Mouse (Mus musculus) heart, postnatal 25 days (tissue): ENCODE measurements around the gene Ago4. TPM values are rescaled to one million over a fixed set of nuclear protein-coding genes. Genes with fewer than 3 reads are reported as not detected.
A peak's percentile ranks its signal among the peaks of the same experiment; 100 is the strongest.

ENCODE experiments used
- DNase-seq: peaks from one replicate; pipeline ENCODE4 v3.0.0; 2022; ENCODE audit warnings: low spot score
- intact Hi-C: fragments of 180-260 bp; cut with DNase I; formaldehyde crosslinking; loops from one replicate; pipeline ENCODE4 v1.15.1; 2025
- total RNA-seq, 2 experiments: library from RNA; stranded (reverse); gene quantifications; 2 replicates each; pipeline ENCODE4 v1.2.3; 2021

Gene Ago4
- total RNA-seq, 2 experiments from 2014 or later = 7.5 to 7.9 TPM

- no peak for DNase-seq
- intact Hi-C loops = no loop called here
Observed at GRCm38 (mm10) chr4:126482951-126483350, 50.3 kb downstream of the Ago4 start.

- intact Hi-C loops = no loop called here
- no peak for DNase-seq
Observed at GRCm38 (mm10) chr4:126481461-126481860, 51.8 kb downstream of the Ago4 start.

DNA sequence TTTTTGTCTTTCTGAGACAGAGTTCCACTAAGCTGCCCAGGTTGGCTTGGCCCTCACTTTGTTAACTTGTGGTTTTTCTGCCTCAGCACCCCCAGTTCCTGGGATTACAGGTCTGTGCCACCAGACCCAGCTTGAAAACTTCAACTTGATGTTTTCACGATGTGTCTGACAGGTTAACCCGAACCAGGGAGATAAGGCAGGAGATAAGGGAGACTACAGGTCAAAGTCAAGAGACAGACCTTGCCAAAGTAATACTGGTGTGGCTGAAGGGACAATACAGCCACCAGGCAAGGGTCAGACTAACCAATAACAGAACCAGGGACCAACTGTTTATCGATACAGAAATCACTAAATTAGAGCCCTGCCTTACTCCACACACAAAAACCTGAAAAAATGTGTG, 53.0 kb downstream of the Ago4 start:
- intact Hi-C loops = no loop called here
- no peak for DNase-seq

- DNase-seq = no peak
- intact Hi-C loops = no loop called here
Observed at GRCm38 (mm10) chr4:126473031-126473430, 60.2 kb downstream of the Ago4 start.

DNA sequence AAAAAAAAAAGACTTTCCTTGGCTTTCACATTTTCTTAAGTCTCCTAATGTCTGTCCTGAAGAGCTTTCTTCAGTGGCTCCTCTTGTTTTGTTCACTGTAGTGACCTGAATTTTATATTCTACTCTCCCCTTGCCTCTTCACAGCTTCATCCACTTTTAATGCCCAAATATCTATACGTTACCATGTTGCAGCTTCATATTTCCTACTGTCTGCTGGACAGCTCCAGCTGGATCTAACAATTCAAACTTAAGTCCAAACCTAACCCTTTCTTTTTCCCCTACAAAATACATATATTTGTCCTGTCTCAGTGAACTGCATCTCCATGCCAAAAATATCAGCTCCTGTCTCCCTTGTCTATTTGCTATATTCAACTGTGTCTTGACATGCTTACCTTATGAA, 63.9 kb downstream of the Ago4 start:
- no peak for DNase-seq
- intact Hi-C loops = loop anchor here (5.0 kb wide), 1 partner anchor 37 kb away; no protein-coding TSS in a partner anchor

GRCm38 (mm10) chr4:126468925-126469324, 64.3 kb downstream of the Ago4 start:
- DNase-seq = no peak
- intact Hi-C loops = loop anchor here (5.0 kb wide), 1 partner anchor 37 kb away; no protein-coding TSS in a partner anchor

DNA sequence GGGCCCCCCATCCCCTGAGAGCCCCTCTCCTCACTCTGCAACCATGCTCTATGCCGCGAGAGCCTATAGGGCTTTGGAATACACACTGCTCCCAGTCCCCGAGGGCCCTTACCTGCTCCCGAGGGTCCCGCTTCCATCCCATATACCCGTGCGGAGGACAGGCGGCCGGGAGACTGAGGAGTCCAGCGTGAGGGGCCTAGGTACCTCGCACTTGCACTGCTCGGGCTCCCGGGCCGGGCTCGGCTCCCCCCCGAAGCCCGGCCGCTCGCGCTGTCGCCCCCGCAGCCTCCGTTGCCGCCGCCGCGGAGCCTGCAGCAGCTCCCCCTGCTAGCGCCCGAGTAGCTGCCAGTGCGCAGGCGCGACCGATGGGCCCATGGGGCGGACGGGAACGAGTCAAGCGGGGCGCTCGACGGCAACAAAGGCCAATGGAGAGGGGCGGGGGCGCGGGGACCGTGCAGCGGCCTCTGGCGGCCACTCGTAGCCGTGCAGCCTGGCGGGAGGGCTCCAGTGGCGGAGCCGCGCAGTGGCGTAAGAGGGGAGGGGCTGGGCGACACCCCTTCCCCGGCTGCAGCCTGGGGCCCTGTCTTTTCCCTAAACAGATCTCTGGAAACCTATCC, 64.9 kb downstream of the Ago4 start, which contains the start of gene Ago1:
Gene Ago1 (minus strand): TSS at position 299 of the 617 bp plus-strand sequence.
- peak; percentile 92 for DNase-seq
- intact Hi-C loops = loop anchor here (5.0 kb wide), 1 partner anchor 36 kb away; no protein-coding TSS in a partner anchor

- DNase-seq = no peak
- intact Hi-C loops = loop anchor here (5.0 kb wide), 1 partner anchor 36 kb away; no protein-coding TSS in a partner anchor
Observed at GRCm38 (mm10) chr4:126467721-126468284, 65.5 kb downstream of the Ago4 start.

GRCm38 (mm10) chr4:126466251-126466750, 67.0 kb downstream of the Ago4 start:
- intact Hi-C loops = loop anchor here (5.0 kb wide), 1 partner anchor 34 kb away; no protein-coding TSS in a partner anchor
- no peak for DNase-seq

GRCm38 (mm10) chr4:126465843-126466242, 67.4 kb downstream of the Ago4 start:
- DNase-seq = no peak
- intact Hi-C loops = loop anchor here (5.0 kb wide), 1 partner anchor 34 kb away; no protein-coding TSS in a partner anchor

DNA sequence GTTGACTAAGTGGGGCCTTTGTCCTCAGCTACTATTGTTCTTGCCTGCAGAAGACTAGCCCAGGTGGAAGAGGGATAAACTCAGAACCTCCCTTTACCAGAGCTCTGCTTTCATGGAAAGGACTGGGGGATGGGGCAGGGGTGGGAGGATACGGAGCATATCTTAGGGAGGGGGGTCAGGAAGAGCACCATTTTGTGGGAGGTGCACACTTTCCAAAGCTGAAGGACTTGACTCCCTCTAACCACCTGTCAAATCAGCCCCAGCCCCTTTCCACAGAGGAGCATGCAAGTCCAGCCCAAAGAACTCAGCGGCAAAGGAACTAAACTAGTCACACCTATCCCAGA, 68.4 kb downstream of the Ago4 start:
- intact Hi-C loops = loop anchor here (5.0 kb wide), 1 partner anchor 33 kb away; no protein-coding TSS in a partner anchor
- no peak for DNase-seq

DNA sequence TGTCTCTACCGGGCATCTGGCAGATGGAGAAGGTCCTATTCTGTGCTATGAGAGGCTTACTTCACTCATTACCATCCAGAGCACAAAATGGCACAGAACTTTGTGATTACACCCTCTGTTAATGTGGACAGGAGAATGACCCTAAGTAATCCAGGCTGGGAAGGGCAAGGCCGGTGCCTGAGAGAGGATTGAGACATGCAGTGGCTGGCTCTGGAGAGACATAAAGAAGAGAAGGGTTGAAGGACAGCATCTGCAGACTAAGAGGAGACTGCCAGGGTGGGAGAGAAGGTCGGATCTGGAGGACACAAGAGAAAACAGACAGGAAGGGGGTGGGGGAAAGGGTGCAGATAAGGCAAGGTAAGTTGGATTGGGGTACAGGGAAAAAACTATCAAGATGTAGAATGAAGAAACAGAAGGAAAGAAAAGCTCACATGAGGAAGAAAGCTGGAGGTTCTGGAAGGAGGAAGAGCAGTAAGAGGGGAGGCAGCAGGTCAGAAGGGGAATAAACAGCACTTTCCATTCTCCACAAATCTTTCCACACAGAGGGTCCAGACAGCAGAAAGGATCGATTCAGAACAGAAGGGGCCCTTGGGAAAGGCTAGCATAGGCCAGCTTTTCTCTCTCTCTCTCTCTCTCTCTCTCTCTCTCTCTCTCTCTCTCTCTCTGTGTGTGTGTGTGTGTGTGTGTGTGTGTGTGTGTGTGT, 68.9 kb downstream of the Ago4 start:
- no peak for DNase-seq
- intact Hi-C loops = no loop called here

- intact Hi-C loops = no loop called here
- no peak for DNase-seq
Observed at GRCm38 (mm10) chr4:126455441-126455840, 77.8 kb downstream of the Ago4 start.

DNA sequence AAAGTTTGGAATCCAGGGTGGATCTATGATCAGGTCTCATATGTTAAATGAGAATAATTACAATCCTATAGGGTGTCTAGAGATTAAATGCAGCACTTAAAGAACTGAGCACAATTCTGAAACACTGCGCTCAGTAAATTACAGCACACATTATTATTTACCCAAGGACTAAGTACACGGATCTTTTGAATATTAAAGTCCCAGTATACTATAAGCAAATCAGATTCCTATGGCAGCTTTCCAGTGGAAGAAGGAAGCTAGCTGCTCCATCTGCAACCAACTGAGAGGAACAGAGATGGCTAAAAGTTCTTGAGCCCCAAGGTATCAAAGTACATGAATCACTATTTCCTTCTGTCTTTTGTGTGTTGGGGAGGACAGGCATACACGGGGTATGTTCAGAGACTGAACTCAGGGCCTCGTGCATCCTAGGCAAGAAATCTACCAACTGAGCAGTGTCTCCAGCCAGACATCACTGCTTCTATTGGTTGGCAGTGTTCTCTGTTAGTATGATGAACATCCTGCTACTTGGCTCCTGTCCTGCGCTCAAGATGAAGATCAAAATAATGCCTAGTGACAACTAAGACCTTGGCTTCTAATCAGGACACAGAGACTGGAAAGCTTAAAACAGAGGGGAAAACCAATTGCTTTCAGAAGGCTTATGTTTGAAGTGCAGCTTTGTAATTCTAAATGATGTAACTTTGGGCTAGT, 78.6 kb downstream of the Ago4 start:
- intact Hi-C loops = no loop called here
- DNase-seq = no peak

DNA sequence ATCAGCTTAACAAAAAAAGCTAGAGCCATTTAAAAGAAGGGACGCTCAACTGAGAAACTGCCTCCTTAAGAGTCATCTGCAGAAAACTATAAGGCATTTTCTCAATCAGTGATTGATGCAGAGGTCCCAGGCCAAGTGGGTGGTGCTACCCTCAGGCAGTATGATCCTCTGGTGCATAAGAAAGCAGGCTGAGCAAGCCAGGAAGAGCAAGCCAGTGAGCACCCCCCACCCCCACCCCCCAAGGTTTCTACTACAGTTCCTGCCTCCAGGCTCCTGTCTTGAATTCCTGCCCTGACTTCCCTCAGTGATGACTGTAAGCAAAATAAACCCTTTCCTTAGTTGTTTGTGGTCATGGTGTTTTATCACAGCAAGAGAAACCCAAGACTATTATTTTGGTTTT, 83.0 kb downstream of the Ago4 start:
- DNase-seq = no peak
- intact Hi-C loops = no loop called here

GRCm38 (mm10) chr4:126447126-126447525, 86.1 kb downstream of the Ago4 start:
- no peak for DNase-seq
- intact Hi-C loops = no loop called here

GRCm38 (mm10) chr4:126444528-126444927, 88.7 kb downstream of the Ago4 start:
- no peak for DNase-seq
- intact Hi-C loops = no loop called here
